Mouse (Mus musculus) myocyte (in vitro differentiated cells): Measurements from ENCODE around the gene Marveld1. TPM values are rescaled to one million over a fixed set of nuclear protein-coding genes. Genes with fewer than 3 reads are reported as not detected.

Experiments
- H3K27me3 ChIP-seq: one replicate; pipeline ENCODE4 v1.6.1; 2011; ENCODE audit not compliant: control insufficient read depth, insufficient read depth, insufficient read length
- H3K36me3 ChIP-seq: one replicate; pipeline ENCODE4 v1.6.1; 2011; ENCODE audit not compliant: control insufficient read depth, insufficient read depth
- H3K4me2 ChIP-seq: one replicate; pipeline ENCODE4 v1.6.1; 2011; ENCODE audit warnings: low read depth, control low read depth
- H3K4me3 ChIP-seq: one replicate; pipeline ENCODE4 v1.5.1; 2011; ENCODE audit warnings: mild to moderate bottlenecking, control low read depth, moderate library complexity
- H3K79me2 ChIP-seq: one replicate; pipeline ENCODE4 v1.6.1; 2011; ENCODE audit not compliant: control insufficient read depth, insufficient read depth
- H3ac ChIP-seq: one replicate; pipeline ENCODE4 v1.6.1; 2011; ENCODE audit not compliant: control insufficient read depth, insufficient read length
- CEBPB ChIP-seq: IDR thresholded peaks from 2 replicates; pipeline ENCODE4 v1.6.1; 2011; ENCODE audit warnings: mild to moderate bottlenecking, moderate library complexity; ENCODE audit not compliant: poor library complexity, insufficient read depth, severe bottlenecking
- E2F4 ChIP-seq: IDR thresholded peaks from one replicate; pipeline ENCODE4 v1.6.1; 2011; ENCODE audit warnings: mild to moderate bottlenecking, control low read depth, moderate library complexity; ENCODE audit not compliant: insufficient read depth
- MAX ChIP-seq: IDR thresholded peaks from one replicate; pipeline ENCODE4 v1.6.1; 2011; ENCODE audit warnings: low read depth, mild to moderate bottlenecking, control low read depth
- MYOD1 ChIP-seq, 3 experiments: IDR thresholded peaks; one replicate each; pipeline ENCODE4 v1.6.1; 2011; ENCODE audit warnings: control low read depth in 2 of 3, low read depth in 2 of 3, mild to moderate bottlenecking in 2 of 3, moderate library complexity in 1 of 3; ENCODE audit not compliant: insufficient read length in 2 of 3, control insufficient read depth in 1 of 3
- MYOG ChIP-seq, 3 experiments: IDR thresholded peaks; one replicate each; pipeline ENCODE4 v1.6.1; 2011; ENCODE audit warnings: control low read depth in 2 of 3, low read depth in 2 of 3, mild to moderate bottlenecking in 2 of 3; ENCODE audit not compliant: insufficient read length in 2 of 3, control insufficient read depth in 1 of 3, insufficient read depth in 1 of 3
- POLR2A ChIP-seq: IDR thresholded peaks from one replicate; pipeline ENCODE4 v1.6.1; 2011; ENCODE audit warnings: low read depth, mild to moderate bottlenecking, control low read depth, moderate library complexity; ENCODE audit not compliant: insufficient read length
- POLR2AphosphoS2 ChIP-seq: IDR thresholded peaks from one replicate; pipeline ENCODE4 v1.6.1; 2011; ENCODE audit warnings: low read depth, control low read depth; ENCODE audit not compliant: insufficient read length
- REST ChIP-seq: IDR thresholded peaks from one replicate; pipeline ENCODE4 v1.6.1; 2011; ENCODE audit warnings: mild to moderate bottlenecking, control low read depth, moderate library complexity; ENCODE audit not compliant: insufficient read depth, insufficient read length
- SRF ChIP-seq: IDR thresholded peaks from one replicate; pipeline ENCODE4 v1.6.1; 2011; ENCODE audit warnings: low read depth; ENCODE audit not compliant: control insufficient read depth, insufficient read length
- TCF12 ChIP-seq: IDR thresholded peaks from one replicate; pipeline ENCODE4 v1.6.1; 2011; ENCODE audit warnings: mild to moderate bottlenecking, control low read depth; ENCODE audit not compliant: poor library complexity, insufficient read depth, severe bottlenecking
- TCF3 ChIP-seq: IDR thresholded peaks from one replicate; pipeline ENCODE4 v1.6.1; 2011; ENCODE audit warnings: low read depth, control low read depth; ENCODE audit not compliant: insufficient read length
- USF1 ChIP-seq: IDR thresholded peaks from one replicate; pipeline ENCODE4 v1.6.1; 2011; ENCODE audit warnings: low read depth, mild to moderate bottlenecking, control low read depth, moderate library complexity
- polyA plus RNA-seq: library from polyadenylated mRNA; unstranded; fragments of >200 nt; fragmentation: generic; extraction: Trizol; gene quantifications from one replicate; pipeline ENCODE4 v1.2.1, GENCODE M21; 2012; ENCODE audit warnings: missing spikeins

The Marveld1 gene
- polyA plus RNA-seq, 1 experiment, result 36.1 TPM

- Histone ChIP-seq H3K36me3 (no peaks in the 10 kb centered on the region), H3K79me2 (peaks cover 5% of the 10 kb centered on the region), H3ac (no peak overlapping the region), H3K4me2 (peak overlapping the region; percentile 84), H3K4me3 (no peak overlapping the region), H3K27me3 (no peaks in the 10 kb centered on the region)
- TF ChIP-seq CEBPB, result no peak
- no peak for TF ChIP-seq POLR2AphosphoS2
- no peak for TF ChIP-seq E2F4
- no peak for TF ChIP-seq USF1
- TF ChIP-seq MYOD1 (IDR thresholded peaks at IDR 0.05; ENCODE audit: control insufficient read depth in 1 of 3, insufficient read length in 2 of 3, low read depth in 2 of 3), result no peak
- no peak for TF ChIP-seq MYOG (IDR thresholded peaks at IDR 0.05; ENCODE audit: control insufficient read depth in 1 of 3, insufficient read depth in 1 of 3, insufficient read length in 2 of 3, low read depth in 2 of 3)
- TF ChIP-seq REST, result no peak
- TF ChIP-seq SRF, result no peak
- no peak for TF ChIP-seq TCF3
- no peak for TF ChIP-seq POLR2A
- no peak for TF ChIP-seq MAX
- no peak for TF ChIP-seq TCF12
Observed at GRCm38 (mm10) chr19:42166130-42166529, 18.9 kb downstream of the Marveld1 start.

GRCm38 (mm10) chr19:42166766-42167165, 19.6 kb downstream of the Marveld1 start:
- peaks cover 7% of the 10 kb centered on the region for H3K79me2 ChIP-seq
- H3K27me3 ChIP-seq, result no peaks in the 10 kb centered on the region
- no peaks in the 10 kb centered on the region for H3K36me3 ChIP-seq
- H3ac ChIP-seq, result no peak overlapping the region
- no peak overlapping the region for H3K4me3 ChIP-seq
- H3K4me2 ChIP-seq, result no peak overlapping the region
- TF ChIP-seq MYOG (IDR thresholded peaks at IDR 0.05; ENCODE audit: control insufficient read depth in 1 of 3, insufficient read depth in 1 of 3, insufficient read length in 2 of 3, low read depth in 2 of 3) (no peak), USF1 (no peak), POLR2A (no peak), TCF12 (no peak), E2F4 (no peak), SRF (no peak), TCF3 (no peak), MAX (no peak), CEBPB (no peak), REST (no peak), MYOD1 (IDR thresholded peaks at IDR 0.05; ENCODE audit: control insufficient read depth in 1 of 3, insufficient read length in 2 of 3, low read depth in 2 of 3) (no peak), POLR2AphosphoS2 (no peak)

GRCm38 (mm10) chr19:42167489-42167888, 20.3 kb downstream of the Marveld1 start:
- no peak overlapping the region for H3K4me2 ChIP-seq
- no peaks in the 10 kb centered on the region for H3K36me3 ChIP-seq
- H3ac ChIP-seq, result no peak overlapping the region
- TF ChIP-seq TCF3 (no peak), POLR2A (no peak), E2F4 (no peak), CEBPB (no peak), USF1 (no peak), MAX (no peak), MYOD1 (IDR thresholded peaks at IDR 0.05; ENCODE audit: control insufficient read depth in 1 of 3, insufficient read length in 2 of 3, low read depth in 2 of 3) (no peak), POLR2AphosphoS2 (no peak), TCF12 (no peak), MYOG (IDR thresholded peaks at IDR 0.05; ENCODE audit: control insufficient read depth in 1 of 3, insufficient read depth in 1 of 3, insufficient read length in 2 of 3, low read depth in 2 of 3) (no peak), REST (no peak), SRF (no peak)
- no peaks in the 10 kb centered on the region for H3K27me3 ChIP-seq
- no peak overlapping the region for H3K4me3 ChIP-seq
- peaks cover 7% of the 10 kb centered on the region for H3K79me2 ChIP-seq

- peak overlapping the region; percentile 68 for H3K4me2 ChIP-seq
- H3K4me3 ChIP-seq, result peak overlapping the region; percentile 62
- no peak for TF ChIP-seq REST
- no peak for TF ChIP-seq CEBPB
- TF ChIP-seq POLR2A, result no peak
- TF ChIP-seq TCF12, result no peak
- no peak for TF ChIP-seq POLR2AphosphoS2
- no peak for TF ChIP-seq MYOD1 (IDR thresholded peaks at IDR 0.05; ENCODE audit: control insufficient read depth in 1 of 3, insufficient read length in 2 of 3, low read depth in 2 of 3)
- no peak for TF ChIP-seq TCF3
- TF ChIP-seq USF1, result no peak
Observed at GRCm38 (mm10) chr19:42169322-42169975, 22.2 kb downstream of the Marveld1 start.

More at GRCm38 (mm10) chr19:42169322-42169975, 22.2 kb downstream of the Marveld1 start:
- Histone ChIP-seq H3K79me2 (peaks cover 7% of the 10 kb centered on the region), H3K27me3 (no peaks in the 10 kb centered on the region), H3ac (no peak overlapping the region), H3K36me3 (no peaks in the 10 kb centered on the region)
